ENCODE assay signal across 8 mouse cellular contexts in genomic region chr2:122351156-122351930, GRCm38 (mm10). TPM values are rescaled to one million over a fixed set of nuclear protein-coding genes. Genes with fewer than 3 reads are reported as not detected.
DNase-seq lines count a peak whose midpoint lies in the region; ATAC-seq lines count a peak whose summit lies in the region.

No protein-coding gene starts in this region.

- WGBS in hindbrain, embryonic 10.5 days = 76% methylated on average over 5 of the region's 5 CpGs
- WGBS in midbrain, embryonic 15.5 days = 55% methylated on average over 5 of the region's 5 CpGs

- H3K27me3 ChIP-seq in hindbrain, embryonic 10.5 days (ENCODE audit: insufficient read depth, poor library complexity, severe bottlenecking) = no peaks in the 10 kb centered on the region
- H3K27me3 ChIP-seq in midbrain, embryonic 15.5 days (replicated peaks) = no peaks in the 10 kb centered on the region

- DNase-seq in cerebellum, adult 18-20 months = peak; percentile 35 to 41
- peak; percentile 48 for DNase-seq in cerebellum, adult 8-10 months
- DNase-seq in hindbrain, embryonic 10.5 days (ENCODE audit: low spot score) = no peak
- DNase-seq in urinary bladder, adult 18-20 months (ENCODE audit: low spot score in 2 of 2) = no peak
- DNase-seq in kidney, adult 18-20 months = no peak
- DNase-seq in adrenal gland, adult (ENCODE audit: inconsistent age in 2 of 2, low spot score in 1 of 2) = no peak

- peaks cover 76% of the 10 kb centered on the region for H3K4me1 ChIP-seq in hindbrain, embryonic 10.5 days (replicated peaks)
- H3K4me1 ChIP-seq in midbrain, embryonic 15.5 days = peaks cover 56% of the 10 kb centered on the region

- no peak overlapping the region for H3K4me3 ChIP-seq in hindbrain, embryonic 10.5 days
- no peak overlapping the region for H3K4me3 ChIP-seq in midbrain, embryonic 15.5 days

- H3K36me3 ChIP-seq in hindbrain, embryonic 10.5 days = peaks cover 55% of the 10 kb centered on the region
- H3K36me3 ChIP-seq in midbrain, embryonic 15.5 days (replicated peaks) = 0 out of 2 replicates have a peak, but pooled peaks cover 3% of the 10 kb centered on the region

- no peak for ATAC-seq in cerebellum, adult (ENCODE audit: insufficient number of reproducible peaks, low FRiP score, low TSS enrichment)
- ATAC-seq in midbrain, embryonic 15.5 days (replicated peaks) = no peak

- no peak overlapping the region for H3K4me2 ChIP-seq in midbrain, embryonic 15.5 days

- no peaks in the 10 kb centered on the region for H3K9me3 ChIP-seq in hindbrain, embryonic 10.5 days
- H3K9me3 ChIP-seq in midbrain, embryonic 15.5 days = no peaks in the 10 kb centered on the region

- H3K27ac ChIP-seq in hindbrain, embryonic 10.5 days = peak overlapping the region; percentile 67
- peak overlapping the region; percentile 82 for H3K27ac ChIP-seq in midbrain, embryonic 15.5 days

- H3K9ac ChIP-seq in midbrain, embryonic 15.5 days = no peak overlapping the region

RNA-seq across cellular contexts. Expression of gene Shf, which starts 17.6 kb away (rescaled TPM):
- polyA plus RNA-seq in hindbrain, embryonic 10.5 days (2016; fragmentation: Nextera tagmentation; extraction: Ambion mirVana) = 8.8 and 9.6 TPM in 2 replicates
- polyA plus RNA-seq in midbrain, embryonic 15.5 days (2015; fragmentation: Nextera tagmentation; extraction: Ambion mirVana) = 12.0 and 13.3 TPM in 2 replicates

RNA-seq across cellular contexts. Expression of gene Duox1, which starts 35.9 kb away (rescaled TPM):
- polyA plus RNA-seq in hindbrain, embryonic 10.5 days (2016; fragmentation: Nextera tagmentation; extraction: Ambion mirVana) = 0.04 TPM in 1 of 2 replicates, not detected in the other
- polyA plus RNA-seq in midbrain, embryonic 15.5 days (2015; fragmentation: Nextera tagmentation; extraction: Ambion mirVana) = 0.08 and 0.13 TPM in 2 replicates

RNA-seq across cellular contexts. Expression of gene Duoxa1, which starts 37.8 kb away (rescaled TPM):
- not detected in 2 replicates for polyA plus RNA-seq in hindbrain, embryonic 10.5 days (2016; fragmentation: Nextera tagmentation; extraction: Ambion mirVana)
- polyA plus RNA-seq in midbrain, embryonic 15.5 days (2015; fragmentation: Nextera tagmentation; extraction: Ambion mirVana) = 0.30 and 0.32 TPM in 2 replicates

RNA-seq across cellular contexts. Expression of gene Duoxa2, which starts 52.6 kb away (rescaled TPM):
- polyA plus RNA-seq in hindbrain, embryonic 10.5 days (2016; fragmentation: Nextera tagmentation; extraction: Ambion mirVana) = not detected in 2 replicates
- 0.17 and 0.20 TPM in 2 replicates for polyA plus RNA-seq in midbrain, embryonic 15.5 days (2015; fragmentation: Nextera tagmentation; extraction: Ambion mirVana)

RNA-seq across cellular contexts. Expression of gene Duox2, which starts 53.1 kb away (rescaled TPM):
- polyA plus RNA-seq in hindbrain, embryonic 10.5 days (2016; fragmentation: Nextera tagmentation; extraction: Ambion mirVana) = not detected in 2 replicates
- polyA plus RNA-seq in midbrain, embryonic 15.5 days (2015; fragmentation: Nextera tagmentation; extraction: Ambion mirVana) = not detected in 2 replicates

Comparison
In these comparisons a context has a peak if more than half of its experiments do, and no peak if none do; other contexts are left out.
1. DNase-seq: peak in cerebellum, adult 18-20 months (2 of 2) and cerebellum, adult 8-10 months (single experiment); none in hindbrain, embryonic 10.5 days (single experiment), urinary bladder, adult 18-20 months (0 of 2), kidney, adult 18-20 months (single experiment) and adrenal gland, adult (0 of 2).